Mouse (Mus musculus): ENCODE measurements at regions not wholly inside any gene's neighbourhood (a gene's known extent, or its start where the extent isn't known, plus 50 kb on each side); places are given as distances from the start of the nearest gene placed in this dataset.

DNA sequence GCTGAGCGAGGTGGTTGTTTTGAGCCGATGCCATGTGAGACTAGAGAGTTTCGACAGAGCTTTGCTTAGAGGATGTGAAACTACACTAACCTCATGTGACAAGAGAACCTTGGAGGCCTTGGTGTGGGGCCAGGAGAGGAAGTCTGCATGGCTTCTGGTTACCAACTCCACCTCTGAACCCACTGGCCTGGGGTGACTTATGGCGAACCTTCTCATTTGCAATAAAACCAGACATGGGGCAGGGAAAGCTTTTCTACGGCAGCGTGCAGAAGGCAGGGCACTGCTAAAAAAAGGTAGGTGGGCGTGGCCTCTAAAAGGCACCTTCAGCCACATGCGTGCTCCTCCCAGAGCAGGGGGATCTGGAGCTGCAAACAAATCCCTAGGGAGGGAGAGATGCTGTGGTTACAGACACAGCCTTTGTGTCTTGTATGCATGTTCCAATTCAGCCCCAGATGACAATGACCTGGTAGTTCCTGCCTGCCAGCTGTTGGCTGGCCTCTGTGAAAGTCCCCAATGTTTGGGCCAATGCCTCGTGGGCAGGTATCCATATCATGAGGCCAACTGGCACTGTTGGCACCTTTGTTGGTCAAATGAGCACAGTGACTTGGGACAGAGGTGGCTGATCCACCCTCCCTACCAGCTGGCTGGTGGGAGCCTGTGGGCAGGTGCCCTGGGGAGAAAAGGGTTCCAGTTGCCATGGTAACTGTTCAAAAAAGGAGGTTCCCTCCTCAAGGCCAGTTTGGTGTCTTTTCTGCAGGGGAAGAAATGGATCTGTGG, 127.5 kb upstream of the Map3k1 start:
- DNase-seq (ENCODE audit: extremely low spot score in 1 of 2, low spot score in 2 of 2), result peak; percentile 26 to 58
- intact Hi-C loops (cut with DNase I), result no loop called here

DNA sequence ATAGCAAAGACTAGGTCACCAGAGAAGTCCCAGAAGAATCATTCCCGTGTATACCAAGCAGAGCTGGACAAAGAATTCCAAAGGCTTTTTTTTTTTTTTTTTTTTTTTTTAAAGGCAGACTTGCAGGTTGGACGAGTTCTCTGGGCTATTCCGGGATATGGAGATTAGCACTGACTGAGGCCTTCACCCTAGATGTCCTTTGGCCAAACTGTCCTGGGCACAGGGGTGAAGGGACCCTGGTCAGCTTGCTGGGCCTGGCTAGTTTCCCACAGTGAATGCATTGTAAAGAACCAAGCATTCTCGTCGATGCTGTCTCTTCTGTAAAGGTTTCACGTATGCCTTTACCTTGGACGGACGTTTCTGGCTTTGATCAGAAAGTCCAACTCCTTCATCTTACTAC, 128.2 kb upstream of the Map3k1 start:
- DNase-seq (ENCODE audit: extremely low spot score in 1 of 2, low spot score in 2 of 2), result no peak
- intact Hi-C loops (cut with DNase I), result no loop called here

DNA sequence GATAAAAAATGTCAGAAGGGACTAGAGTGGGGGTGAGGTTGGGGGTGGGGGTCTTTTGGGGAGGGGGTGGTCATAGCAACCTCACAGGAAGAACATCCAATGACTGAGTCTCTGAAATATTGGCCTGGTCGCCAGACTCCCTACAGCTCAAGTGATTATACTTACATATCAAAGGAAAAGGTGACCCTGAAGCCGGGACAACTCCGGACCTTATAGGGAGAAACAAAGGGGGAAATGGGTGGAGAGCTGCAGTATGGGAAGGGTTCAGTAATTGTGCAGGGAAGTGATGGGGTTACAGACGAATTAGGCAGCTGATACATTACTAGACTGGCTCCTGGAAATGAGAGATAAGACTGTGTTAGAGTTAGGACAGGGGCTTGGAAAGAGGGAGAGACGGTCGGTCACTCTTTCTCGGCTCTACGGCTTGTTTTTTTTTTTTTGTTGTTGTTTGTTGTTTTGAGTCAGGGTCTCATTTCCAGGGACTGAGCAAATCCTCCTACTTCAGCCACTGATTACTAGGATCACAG, 130.2 kb upstream of the Map3k1 start:
- intact Hi-C loops (cut with DNase I), result no loop called here
- no peak for DNase-seq (ENCODE audit: extremely low spot score in 1 of 2, low spot score in 2 of 2)

DNA sequence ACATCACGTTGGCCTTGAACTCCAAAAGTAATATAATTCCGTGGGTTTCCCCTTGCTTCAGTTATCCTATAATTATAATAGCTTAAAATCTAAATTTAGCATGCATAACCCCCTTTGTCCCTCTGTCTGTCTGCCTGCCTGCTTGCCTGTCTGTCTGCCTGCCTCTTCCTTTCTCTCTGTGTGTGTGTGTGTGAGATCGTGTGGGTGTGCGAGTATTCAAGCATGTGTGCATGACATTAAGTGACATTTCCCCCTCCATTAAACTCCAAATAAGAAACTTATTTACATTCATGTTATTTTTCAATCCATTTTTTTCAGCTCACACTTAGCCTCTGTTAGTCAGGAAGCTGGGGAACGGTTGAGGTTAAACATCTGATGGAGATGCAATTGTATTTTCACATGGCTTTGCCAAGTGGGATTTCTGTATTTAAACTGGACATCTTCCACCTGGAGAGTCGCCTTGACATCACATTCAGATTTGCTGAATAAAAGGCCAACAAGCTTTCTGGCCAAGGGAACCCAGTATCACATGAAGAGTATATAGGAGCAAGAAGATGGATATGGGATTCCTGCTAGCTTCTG, 130.8 kb upstream of the Map3k1 start:
- no peak for DNase-seq (ENCODE audit: extremely low spot score in 1 of 2, low spot score in 2 of 2)
- intact Hi-C loops (cut with DNase I), result no loop called here

DNA sequence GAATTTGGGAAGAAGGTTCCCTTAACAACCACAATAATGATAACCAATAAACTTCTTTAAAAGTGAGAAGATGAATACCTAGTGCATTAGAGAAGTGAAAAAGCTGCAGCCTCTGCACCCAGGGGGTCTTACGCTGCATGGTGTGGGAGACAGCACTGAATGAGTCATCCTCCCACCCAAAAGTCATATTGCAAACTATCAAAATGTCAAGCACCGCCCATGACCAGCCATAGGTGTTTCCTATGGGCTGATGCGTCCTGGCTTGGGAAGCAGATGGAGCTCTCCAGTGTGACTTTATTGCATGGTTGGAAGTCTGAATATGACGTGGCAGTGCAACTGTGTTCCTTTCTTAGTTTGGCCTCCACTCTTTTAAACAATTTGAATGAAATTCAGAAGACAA, 131.5 kb upstream of the Map3k1 start:
- intact Hi-C loops (cut with DNase I), result no loop called here
- no peak for DNase-seq (ENCODE audit: extremely low spot score in 1 of 2, low spot score in 2 of 2)

DNA sequence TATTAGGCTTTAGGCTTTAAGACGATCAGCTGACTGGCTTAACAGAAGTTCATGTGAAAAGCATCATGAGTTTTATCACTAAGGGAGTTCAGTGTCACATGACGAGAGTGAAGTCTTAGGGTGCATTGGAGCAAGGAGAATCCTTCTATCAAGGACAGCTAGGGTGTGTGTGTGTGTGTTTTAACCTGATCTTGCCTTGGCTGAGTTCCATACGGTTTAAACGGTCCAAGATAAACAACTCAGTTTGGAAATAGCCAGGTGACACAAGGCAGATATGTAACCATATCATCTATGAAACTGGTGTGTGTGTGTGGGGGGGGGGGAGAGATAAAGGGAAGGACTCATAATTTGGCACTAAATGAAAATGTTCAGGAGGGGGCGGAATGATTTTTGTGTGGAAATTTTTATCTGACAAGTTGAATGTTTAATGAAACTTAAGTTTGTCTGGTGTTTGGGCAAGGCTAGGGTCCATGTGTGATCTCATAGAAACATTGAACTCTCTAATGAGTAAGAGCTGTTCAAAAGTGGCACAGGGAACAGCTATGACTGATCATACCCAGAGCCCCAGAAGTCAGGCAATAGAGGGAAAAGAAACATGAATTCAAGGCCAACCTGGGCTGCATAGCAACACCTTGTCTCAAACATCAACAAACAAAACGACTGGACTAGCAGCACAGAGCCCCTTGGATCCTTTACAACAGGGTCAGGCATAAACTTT, 132.2 kb upstream of the Map3k1 start:
- no peak for DNase-seq (ENCODE audit: extremely low spot score in 1 of 2, low spot score in 2 of 2)
- intact Hi-C loops (cut with DNase I), result no loop called here

DNA sequence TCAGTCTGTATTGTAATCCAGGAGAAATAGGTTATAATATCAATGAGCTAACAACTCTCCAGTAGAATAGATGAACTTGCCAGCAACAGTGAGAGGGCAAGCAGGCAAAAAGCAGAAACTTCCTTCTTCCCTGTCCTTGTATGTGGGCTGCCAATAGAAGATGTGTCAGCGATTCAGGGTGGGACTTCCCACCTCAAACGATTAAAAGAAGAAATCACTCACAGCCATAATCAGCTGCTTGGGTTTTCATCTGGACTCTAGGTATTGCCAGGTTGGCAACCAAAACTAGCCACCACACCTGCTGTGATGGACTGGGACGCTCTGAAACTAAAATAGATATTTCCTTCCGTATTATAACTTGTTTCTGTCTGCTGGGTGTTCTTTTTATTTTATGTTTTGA, 133.2 kb upstream of the Map3k1 start:
- DNase-seq (ENCODE audit: extremely low spot score in 1 of 2, low spot score in 2 of 2), result no peak
- intact Hi-C loops (cut with DNase I), result no loop called here

DNA sequence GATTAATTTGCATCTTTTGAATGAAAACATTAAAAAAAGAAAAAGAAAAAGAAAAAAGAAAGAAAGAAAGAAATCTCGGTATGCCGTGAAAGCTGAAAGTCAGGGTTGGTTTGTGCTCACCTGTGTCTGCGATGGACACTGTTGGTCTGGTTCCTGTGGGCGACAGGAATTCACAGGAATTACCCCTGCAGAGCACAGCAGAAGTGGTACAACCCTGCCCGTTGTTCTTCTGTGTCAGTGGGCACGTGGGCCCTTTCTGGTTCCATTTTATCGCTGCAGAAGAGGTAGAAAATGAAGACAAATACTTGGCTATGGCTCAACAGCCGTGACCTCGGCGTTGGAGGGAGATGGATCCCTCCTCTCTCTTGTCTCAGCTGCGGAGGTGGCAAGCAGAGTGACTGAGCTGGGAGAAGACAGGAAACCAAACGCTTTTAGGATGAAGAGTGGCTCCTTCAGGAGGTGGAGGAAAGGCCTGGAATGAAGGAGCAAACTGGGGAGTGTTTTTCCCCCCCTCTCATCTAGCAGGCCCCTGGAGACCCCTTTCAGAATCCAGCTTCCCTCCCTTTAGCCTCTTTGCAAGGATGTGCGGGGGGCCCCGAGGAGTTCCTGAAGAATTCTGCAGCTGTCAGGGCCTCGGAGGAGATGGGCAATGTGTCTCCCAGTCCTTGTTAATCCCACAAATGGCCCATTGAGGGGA, 134.7 kb upstream of the Map3k1 start:
- intact Hi-C loops (cut with DNase I), result no loop called here
- peak in 1 of 2 experiments; percentile 30 for DNase-seq (ENCODE audit: extremely low spot score in 1 of 2, low spot score in 2 of 2)

DNA sequence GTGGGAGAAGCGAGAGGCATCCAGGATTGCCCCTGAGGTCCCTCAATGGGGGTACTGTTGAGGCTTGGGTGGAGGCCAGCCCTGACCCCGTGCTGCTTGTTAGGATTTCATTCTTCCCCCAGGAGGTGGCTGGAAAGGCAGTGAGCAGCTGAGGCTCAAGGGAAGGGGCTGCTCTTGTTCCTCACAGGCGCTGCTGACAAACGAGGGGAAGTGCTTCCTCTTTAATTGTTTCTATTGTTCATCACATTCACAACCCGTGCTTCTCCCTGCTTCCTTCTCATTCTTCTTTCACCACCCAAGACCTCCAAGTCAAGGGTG, 135.3 kb upstream of the Map3k1 start:
- intact Hi-C loops (cut with DNase I), result no loop called here

DNA sequence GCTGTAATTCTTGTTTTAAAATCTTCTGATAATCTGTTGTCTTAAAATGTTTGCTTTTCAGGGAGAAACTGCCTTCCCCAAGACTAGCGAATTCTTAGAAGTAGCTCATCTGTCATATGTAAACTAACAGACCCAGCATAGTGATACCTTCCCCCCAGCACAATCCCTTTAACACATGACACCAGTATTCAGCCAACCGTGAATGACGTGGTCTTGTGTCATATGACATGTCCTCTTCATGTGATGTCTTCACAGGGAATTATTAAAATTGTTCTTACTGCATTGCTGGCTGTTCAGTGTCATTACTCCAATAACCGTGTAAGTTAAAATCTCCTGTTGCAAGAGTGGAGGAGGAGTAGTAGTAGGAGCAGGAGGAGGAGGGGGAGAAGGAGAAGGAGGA, 137.5 kb upstream of the Map3k1 start:
- DNase-seq (ENCODE audit: extremely low spot score in 1 of 2, low spot score in 2 of 2), result no peak
- intact Hi-C loops (cut with DNase I), result no loop called here

More for the DNA sequence above, 135.3 kb upstream of the Map3k1 start:
- DNase-seq (ENCODE audit: extremely low spot score in 1 of 2, low spot score in 2 of 2), result peak; percentile 48 to 76

DNA sequence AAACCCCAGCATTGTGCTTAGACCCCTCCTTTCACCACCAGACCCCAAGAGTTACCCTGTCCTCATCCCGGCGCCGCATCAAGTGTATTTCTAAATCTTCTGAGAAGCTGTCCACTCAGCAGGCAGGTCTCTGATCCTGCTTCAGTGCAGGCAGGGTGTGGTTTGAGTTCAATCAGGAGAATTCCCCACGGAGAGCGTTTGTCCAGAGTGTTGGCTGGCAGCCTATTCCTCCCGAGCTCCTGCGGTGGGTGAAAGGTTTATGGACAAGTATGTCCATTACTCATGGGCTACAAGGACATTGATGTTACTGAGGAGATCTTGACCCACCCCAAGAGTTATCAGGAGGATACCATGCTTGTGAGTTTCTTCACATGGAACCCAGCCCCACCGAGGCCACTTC, 138.0 kb upstream of the Map3k1 start:
- intact Hi-C loops (cut with DNase I), result no loop called here
- peak in 1 of 2 experiments; percentile 83 for DNase-seq (ENCODE audit: extremely low spot score in 1 of 2, low spot score in 2 of 2)

DNA sequence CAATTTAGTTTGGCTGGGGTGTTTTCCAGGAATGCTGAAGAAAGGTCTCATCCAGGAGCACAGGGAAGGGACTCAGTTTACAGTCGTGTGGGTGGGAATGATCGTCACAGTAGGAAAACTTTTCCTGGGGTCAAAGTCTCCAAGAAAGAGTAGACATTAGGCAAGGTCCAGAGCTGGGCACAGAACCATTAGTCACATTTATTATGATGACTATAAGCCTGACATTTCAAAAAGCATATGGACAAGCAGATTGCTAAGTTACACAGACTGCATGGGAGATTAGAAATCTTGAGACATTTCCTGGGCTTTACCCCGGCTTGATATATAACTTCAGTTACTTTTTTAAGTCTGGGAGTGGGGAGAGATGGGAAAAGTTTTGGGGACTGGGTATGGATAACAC, 139.6 kb upstream of the Map3k1 start:
- no peak for DNase-seq (ENCODE audit: extremely low spot score in 1 of 2, low spot score in 2 of 2)
- intact Hi-C loops (cut with DNase I), result no loop called here

DNA sequence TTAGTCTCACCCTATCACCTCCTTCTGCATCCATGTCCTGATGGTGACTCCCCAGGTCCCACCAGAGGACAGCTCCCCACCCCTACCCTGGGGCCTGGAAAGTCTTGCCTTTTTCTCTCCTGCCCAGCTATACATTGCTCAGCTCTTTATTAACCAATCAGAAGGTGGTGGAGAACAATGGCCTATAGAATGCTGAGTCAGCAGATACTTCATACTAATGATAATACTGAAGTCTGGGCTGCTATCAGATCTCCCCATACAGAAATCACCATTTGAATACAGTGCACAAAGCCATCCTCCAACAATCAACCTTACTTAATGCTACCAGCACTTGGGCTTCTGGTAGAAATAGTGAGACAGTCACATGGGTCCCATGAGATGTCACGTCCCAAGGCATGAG, 141.2 kb upstream of the Map3k1 start:
- no peak for DNase-seq (ENCODE audit: extremely low spot score in 1 of 2, low spot score in 2 of 2)
- intact Hi-C loops (cut with DNase I), result no loop called here

DNA sequence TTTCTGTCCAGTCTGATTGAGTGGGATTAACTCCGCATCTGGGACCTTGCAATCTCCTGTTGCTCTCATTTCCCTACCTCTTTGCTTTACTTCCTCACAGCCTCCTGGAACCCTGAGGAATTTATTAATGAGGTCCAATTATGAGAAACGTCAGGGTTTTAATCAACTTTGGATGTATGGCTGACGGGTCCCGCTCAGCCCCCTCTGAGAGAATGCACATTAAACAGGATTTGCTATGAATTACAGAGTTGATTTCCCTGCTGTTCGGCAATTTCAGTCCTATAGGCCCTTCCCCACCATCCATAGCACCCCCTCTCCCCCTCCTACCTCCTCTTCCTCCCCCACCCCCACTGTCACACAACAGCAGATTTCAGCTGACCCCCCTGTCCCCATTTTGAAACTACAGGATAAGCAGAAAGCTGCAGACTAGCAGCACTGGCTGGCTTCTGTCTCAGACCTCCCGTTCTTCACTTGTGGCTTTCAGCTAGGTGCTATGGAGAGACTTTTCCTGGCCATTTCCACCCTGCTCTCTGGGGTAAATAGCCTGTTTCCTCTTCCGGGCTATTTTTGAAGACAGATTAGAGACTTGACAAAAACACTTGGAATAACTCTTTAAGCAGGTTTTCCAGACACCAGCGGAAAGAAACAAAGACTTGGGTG, 145.2 kb upstream of the Map3k1 start:
- intact Hi-C loops (cut with DNase I), result no loop called here

DNA sequence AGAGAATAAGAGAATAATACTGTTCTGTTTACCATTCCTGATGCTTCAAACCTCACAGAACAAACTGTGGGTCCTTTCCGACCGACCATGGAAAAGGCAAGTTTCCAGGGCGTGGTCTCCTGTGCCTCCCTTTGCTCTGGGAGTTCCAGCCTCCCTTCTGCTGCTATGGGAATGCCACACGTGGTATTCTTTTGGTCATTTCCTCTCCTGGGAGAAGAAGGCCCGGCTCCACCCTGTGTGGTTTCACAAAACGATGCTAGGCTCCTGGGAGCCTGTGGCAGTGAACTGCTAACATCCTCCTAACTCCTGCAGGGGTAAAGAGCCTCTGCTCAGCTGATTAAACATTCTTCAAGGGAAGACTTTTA, 145.7 kb upstream of the Map3k1 start:
- intact Hi-C loops (cut with DNase I), result no loop called here
- DNase-seq (ENCODE audit: extremely low spot score in 1 of 2, low spot score in 2 of 2), result peak in 1 of 2 experiments; percentile 79

More for the DNA sequence above, 145.2 kb upstream of the Map3k1 start:
- DNase-seq (ENCODE audit: extremely low spot score in 1 of 2, low spot score in 2 of 2), result no peak

DNA sequence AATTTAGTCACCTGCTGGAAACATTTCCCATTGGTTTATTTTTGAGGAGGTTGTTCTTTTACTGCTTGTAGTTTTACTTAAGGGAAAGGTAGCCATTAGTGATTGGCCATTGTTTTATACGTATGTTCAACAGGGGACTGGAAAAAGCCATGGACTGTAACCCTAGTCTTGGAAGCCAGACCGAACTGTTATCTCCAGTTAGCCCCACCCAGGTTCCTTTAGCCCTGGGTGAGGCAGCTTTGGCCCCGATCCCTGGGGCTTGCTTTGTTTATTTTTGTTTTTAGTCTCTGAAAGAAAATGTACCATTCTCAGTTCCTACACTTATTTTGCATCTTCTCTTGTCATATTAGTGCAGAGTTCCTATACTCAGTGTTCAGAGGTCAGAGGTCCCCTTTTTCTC, 148.3 kb upstream of the Map3k1 start:
- DNase-seq (ENCODE audit: extremely low spot score in 1 of 2, low spot score in 2 of 2), result no peak
- intact Hi-C loops (cut with DNase I), result no loop called here

DNA sequence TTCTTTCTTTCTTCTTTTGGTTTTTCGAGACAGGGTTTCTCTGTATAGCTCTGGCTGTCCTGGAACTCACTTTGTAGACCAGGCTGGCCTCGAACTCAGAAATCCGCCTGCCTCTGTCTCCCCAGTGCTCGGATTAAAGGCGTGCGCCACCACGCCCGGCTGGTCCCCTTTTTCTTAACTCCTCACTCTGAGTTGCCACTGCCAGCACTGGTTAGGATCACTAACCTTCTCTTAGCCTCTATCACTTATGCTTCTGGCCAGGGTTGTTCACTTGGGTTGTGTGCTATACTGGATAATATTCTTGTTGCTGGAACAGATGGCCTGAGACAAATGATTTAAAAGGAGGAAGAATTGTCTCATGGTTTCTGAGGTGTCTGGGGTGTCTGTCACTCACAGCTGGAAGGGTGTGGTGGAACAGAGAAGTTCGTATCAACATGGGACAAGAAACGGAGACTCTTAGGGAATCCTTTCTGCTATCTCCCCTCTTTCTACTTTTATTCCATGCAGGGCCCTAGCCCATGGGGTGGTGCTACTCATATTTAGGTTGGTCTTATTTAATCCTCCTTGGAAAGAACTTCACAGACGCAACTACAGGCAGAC, 149.0 kb upstream of the Map3k1 start:
- DNase-seq (ENCODE audit: extremely low spot score in 1 of 2, low spot score in 2 of 2), result no peak
- intact Hi-C loops (cut with DNase I), result no loop called here

DNA sequence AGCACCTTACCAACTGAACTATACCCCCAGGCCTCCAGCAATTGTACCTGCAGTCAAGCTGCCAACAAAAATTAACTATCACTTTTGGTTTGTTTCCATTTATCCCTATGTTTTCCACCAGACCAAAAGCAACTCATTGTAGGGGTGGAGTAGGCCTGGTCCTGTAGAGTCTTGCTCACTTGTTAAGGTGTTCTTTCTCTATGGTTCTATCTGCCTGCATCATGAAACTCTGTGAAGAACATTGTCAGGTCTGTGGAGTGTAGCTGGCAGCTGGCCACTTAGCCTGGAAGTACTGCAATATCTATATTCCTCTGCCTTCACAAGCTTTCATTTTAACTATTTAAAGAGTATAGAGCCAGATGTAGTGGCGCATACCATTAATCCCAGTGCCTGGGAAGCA, 149.6 kb upstream of the Map3k1 start:
- intact Hi-C loops (cut with DNase I), result no loop called here
- DNase-seq (ENCODE audit: extremely low spot score in 1 of 2, low spot score in 2 of 2), result no peak

DNA sequence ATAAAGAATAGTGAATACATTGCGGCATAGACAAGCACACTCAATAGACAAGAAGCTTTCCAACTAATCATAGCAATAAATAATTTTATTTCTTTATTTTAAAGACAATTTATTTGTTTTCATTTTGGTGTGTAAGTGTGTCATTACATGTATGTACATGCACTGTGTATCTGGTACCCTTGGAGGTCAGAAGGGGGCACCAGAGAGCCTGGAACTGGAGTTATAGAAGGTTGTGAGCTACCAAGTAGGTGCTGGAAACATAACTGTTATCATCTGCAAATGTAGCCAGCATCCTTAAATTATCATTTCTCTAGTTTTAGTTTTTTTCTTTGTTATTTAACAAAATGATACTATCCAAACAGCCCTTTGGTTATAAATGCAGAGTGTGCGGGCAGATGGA, 151.2 kb upstream of the Map3k1 start:
- DNase-seq (ENCODE audit: extremely low spot score in 1 of 2, low spot score in 2 of 2), result no peak
- intact Hi-C loops (cut with DNase I), result no loop called here

All from left cerebral cortex, postnatal 10 days (tissue).